Mouse (Mus musculus): ENCODE measurements around the gene Onecut1.

GRCm38 (mm10) chr9:74852361-74852760, 9.4 kb upstream of the Onecut1 start:
- TF ChIP-seq GABPA (IDR thresholded peaks at IDR 0.05; ENCODE audit: insufficient replicate concordance, low read depth, low read length) = no peak
- no peak for TF ChIP-seq EP300 (IDR thresholded peaks at IDR 0.05; ENCODE audit: low read length)
- no peak for TF ChIP-seq TCF12 (IDR thresholded peaks at IDR 0.05; ENCODE audit: low read depth, low read length)
- no peak for TF ChIP-seq MEF2A (IDR thresholded peaks at IDR 0.05; ENCODE audit: borderline replicate concordance, low read depth, low read length)
